Mouse (Mus musculus) pancreas, adult 10 weeks (tissue): ENCODE results near the gene Vmn1r16. TPM values are rescaled to one million over a fixed set of nuclear protein-coding genes. Genes with fewer than 3 reads are reported as not detected.

Experiments
- polyA plus RNA-seq: library from polyadenylated mRNA; stranded (reverse); fragments of 350-450 nt; fragmentation: Illumina TruSeq; extraction: RNeasy Lipid Tissue Mini Kit (QIAGEN cat#74804); gene quantifications from one replicate; pipeline ENCODE4 v1.2.3, GENCODE M21; 2015; ENCODE audit warnings: low read depth, low replicate concordance; ENCODE audit not compliant: insufficient read depth

Vmn1r16 gene
- not detected for polyA plus RNA-seq

DNA sequence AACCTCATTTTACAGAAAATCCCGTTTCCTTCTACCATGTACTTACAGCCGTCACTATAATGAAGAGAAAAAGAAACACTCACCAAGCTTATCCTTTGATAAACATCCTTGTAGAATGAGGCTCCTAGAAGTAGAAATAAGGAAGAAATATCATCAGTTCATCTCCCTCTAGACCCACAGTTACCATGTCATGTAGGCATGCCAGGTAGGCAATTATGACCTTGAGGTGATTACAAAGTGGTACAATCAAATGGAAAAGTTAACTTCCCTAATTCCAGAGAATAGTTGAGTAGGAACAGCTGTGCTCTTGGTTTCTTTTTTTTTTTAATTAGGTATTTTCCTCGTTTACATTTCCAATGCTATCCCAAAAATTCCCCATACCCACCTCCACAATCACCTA is at the start of gene Vmn1r16:
Gene Vmn1r16, minus strand, starts transcription at position 101 of the 400 bp plus-strand sequence.

DNA sequence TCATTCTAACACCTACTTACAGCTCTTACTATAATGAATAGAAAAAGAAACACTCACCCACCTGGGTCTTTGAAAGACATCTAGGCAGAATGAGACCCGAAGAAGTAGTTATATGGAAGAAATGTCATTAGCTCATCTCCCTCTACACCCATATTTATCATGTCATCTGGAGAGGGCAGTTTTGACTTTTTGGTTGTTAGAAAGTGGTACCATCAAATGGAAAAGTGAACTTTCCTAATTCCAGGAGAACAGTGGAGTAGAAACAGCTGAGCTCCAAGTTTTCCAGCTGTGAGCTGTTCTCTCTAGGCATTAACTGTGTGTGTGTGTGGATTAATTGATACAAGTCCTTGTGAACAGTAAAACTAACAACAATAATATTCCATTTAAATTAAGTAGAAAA is 34.3 kb upstream of the Vmn1r16 start, which contains the start of gene Vmn1r17:
Gene Vmn1r17, minus strand, starts transcription at position 101 of the 400 bp plus-strand sequence.

Other genes with a start within 250 kb of the Vmn1r16 start
- gene Vmn1r10, start 220.0 kb downstream of the Vmn1r16 start, polyA plus RNA-seq = not detected
- not detected for gene Vmn1r11, start 196.0 kb downstream of the Vmn1r16 start, polyA plus RNA-seq
- gene Vmn1r12, start 172.6 kb downstream of the Vmn1r16 start, polyA plus RNA-seq = not detected
- not detected for gene Vmn1r13, start 126.2 kb downstream of the Vmn1r16 start, polyA plus RNA-seq
- not detected for gene Vmn1r14, start 97.8 kb downstream of the Vmn1r16 start, polyA plus RNA-seq
- gene Vmn1r15, start 71.5 kb downstream of the Vmn1r16 start, polyA plus RNA-seq = not detected
- gene Vmn1r17, start 34.2 kb upstream of the Vmn1r16 start, polyA plus RNA-seq = not detected
- gene Vmn1r18, start 66.3 kb upstream of the Vmn1r16 start, polyA plus RNA-seq = not detected
- not detected for gene Vmn1r19, start 74.3 kb upstream of the Vmn1r16 start, polyA plus RNA-seq
- not detected for gene Vmn1r20, start 99.4 kb upstream of the Vmn1r16 start, polyA plus RNA-seq
- 2.0 TPM for gene Ppm1k, start 206.0 kb upstream of the Vmn1r16 start, polyA plus RNA-seq